Mouse (Mus musculus) central nervous system, embryonic 18 days (tissue): Measurements from ENCODE around the gene Myo1d. TPM values are rescaled to one million over a fixed set of nuclear protein-coding genes. Genes with fewer than 3 reads are reported as not detected.

Source experiments
- polyA plus RNA-seq: library from polyadenylated mRNA; depleted of rRNA; stranded (reverse); fragments of >200 nt; gene quantifications from 2 replicates; pipeline ENCODE4 v1.2.3, GENCODE M21; 2012; rRNA removed

The Myo1d gene
- 2.3 and 2.4 TPM in 2 replicates for polyA plus RNA-seq

DNA sequence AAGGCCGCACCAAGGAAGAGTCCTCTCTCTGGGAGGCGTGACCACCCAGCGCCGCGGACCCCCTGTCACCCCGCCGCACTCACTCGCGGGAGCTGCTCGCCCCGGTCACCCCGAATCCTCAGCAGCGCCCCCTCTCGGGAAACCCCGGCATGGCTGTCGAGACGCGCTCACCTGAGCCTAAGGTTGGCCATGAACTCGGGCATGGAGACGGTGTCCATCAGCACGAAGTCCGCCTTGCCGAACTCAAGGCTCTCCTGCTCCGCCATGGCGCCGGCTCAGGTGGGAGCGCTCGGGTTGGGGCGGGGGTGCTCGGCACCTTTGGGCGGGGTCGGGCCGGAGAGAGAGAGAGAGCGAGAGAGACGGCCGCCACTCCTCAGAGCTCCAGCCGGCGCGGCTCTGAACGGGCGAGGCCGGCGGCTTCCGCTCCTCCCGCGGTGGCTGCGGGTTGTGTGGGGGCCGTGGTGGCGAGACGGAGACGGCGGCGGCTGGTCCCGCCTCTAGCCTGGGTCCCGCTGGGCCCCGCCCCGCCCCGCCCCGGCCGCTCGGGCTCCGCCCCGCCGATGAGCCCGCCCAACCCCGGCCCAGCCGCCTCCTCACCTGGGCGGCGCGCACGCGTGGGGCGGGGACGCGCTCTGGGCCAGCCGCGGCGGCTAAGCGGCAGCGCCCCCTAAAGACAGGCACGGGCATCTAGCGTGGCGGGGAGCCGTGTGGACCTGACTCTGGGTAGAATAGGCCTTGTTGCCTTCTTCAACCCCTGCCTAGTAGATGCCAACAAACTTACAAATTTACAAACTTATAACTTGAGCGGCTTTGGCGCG is at the start of gene Myo1d:
TSS of gene Myo1d (minus strand) at position 499 of the 818 bp plus-strand sequence.

GRCm38 (mm10) chr11:80809993-80810821 is 30.4 kb upstream of the Myo1d start, which contains the start of gene Tmem98:
Tmem98 (plus strand) TSS chr11:80810175.

DNA sequence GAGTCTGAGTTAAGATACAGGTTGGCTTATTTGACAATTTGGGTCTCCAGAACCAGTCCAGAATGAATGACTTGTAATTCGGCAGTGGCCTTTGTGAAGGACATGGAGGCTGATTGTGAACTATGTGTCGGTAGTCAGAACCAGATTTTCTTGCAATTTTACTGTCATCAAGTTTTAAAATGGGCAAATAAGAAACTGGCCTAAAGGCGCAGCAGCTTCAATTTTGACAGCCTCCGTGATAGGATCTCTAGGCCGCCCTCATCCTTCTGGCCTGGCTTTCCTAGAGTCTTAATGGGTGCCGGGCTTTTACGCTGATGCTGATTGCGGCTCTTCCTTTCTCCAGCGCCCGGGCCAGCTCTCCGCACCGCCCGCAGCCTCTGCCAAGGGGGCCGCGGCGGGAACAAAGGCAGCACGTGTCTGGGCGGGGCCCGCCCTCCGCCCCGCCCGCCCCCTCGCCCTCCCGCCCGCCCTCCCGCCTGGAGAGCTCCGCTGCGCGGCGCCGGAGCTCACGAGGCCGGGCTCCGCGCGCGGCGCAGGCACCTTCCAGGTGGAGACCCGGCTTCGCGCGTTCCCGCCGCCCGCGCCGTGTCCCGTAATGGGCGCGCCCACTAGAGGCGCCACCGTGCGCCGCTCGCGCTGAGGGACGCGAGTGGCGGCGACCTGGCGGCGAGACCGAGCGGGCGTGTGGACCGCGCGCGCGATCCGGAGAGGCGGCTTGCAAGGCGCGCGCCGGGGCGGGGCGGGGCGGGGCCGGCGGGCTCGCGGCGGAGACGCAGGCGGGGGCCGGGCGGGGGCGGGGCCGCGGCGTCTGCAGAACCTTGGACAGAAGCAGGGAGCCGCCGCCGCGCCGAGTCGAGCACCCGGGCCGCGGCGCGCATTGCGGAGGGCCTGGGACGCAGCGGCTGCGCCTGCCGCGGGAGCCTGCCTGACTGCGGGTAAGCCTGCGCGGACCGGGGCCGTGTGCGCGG is 303.3 kb downstream of the Myo1d start, which contains the start of gene Cdk5r1:
TSS of gene Cdk5r1 (plus strand) at position 802 of the 968 bp plus-strand sequence.

Other genes with a start within 250 kb of the Myo1d start
- 15.1 and 15.5 TPM in 2 replicates for gene Tmem98, start 30.1 kb upstream of the Myo1d start, polyA plus RNA-seq
- gene Spaca3, start 78.3 kb upstream of the Myo1d start, polyA plus RNA-seq: not detected in 2 replicates